Mouse (Mus musculus): ENCODE measurements at regions not wholly inside any gene's neighbourhood (a gene's known extent, or its start where the extent isn't known, plus 50 kb on each side); places are given as distances from the start of the nearest gene placed in this dataset.

DNA sequence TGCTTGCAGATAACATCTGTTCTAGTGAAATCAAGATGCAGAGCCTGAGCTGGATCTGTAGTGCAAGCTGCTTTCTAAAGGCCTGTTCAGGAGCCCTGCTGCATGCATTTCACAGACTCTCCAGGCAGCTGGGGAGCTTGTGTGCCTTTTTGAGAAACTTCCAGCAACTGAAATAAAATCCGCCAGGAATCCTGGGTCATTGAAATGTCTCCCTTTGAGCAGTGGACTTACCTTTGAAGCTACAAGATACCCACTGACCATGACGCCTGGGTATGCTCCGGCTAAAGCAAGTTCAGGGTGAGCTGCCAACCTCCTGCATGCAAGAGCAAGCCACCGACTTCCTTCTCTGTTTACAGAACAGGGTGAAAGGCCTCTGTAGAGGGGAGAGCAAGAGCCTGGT, 278.7 kb downstream of the Cenpw start:
- WGBS: 54% methylated on average over 4 of the region's 4 CpGs
- Histone ChIP-seq H3K36me3 (ENCODE audit: control insufficient read depth, insufficient read depth, low read length) (no peaks in the 10 kb centered on the region), H3K4me3 (ENCODE audit: low read depth, low read length) (no peak overlapping the region), H3K9ac (ENCODE audit: low read length) (no peak overlapping the region), H3K27ac (ENCODE audit: low read depth, low read length) (no peak overlapping the region), H3K4me1 (ENCODE audit: control insufficient read depth, insufficient read depth, low read length) (no peaks in the 10 kb centered on the region), H3K4me2 (ENCODE audit: low read length) (no peak overlapping the region), H3K9me3 (replicated peaks; ENCODE audit: control insufficient read depth, low read length) (no peaks in the 10 kb centered on the region), H3K27me3 (replicated peaks; ENCODE audit: control insufficient read depth, insufficient read depth, low read length) (no peaks in the 10 kb centered on the region)
- DNase-seq (ENCODE audit: low spot score): peak; percentile 47
- no peak for ATAC-seq

DNA sequence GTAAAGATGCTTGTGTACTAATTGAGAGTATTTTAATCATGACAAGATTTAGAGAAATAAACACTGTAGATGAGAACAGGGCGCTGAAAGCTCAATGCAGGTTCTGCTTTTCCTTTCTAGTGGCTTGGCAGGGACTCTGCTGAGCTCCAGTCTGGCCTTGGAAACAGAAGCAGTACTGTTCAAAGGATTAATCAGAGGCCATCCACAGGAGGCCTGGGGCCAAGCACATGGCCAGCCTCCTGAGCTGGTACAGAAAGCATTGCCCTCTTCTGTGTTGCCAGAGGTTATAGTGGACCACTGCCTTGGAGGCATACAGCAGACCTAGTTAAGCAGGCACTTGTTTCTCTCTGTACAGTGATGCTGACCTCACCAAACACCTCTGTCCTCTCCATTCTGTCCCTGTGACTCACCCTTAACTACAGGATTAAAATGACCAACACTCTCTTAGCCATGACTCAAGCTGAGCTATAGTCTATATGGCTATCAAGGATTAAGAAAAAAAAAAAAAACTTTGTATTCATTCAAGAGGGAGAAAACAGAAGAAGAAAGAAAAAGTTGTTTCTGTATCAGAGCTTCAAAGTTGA, 302.5 kb downstream of the Cenpw start:
- H3K9ac ChIP-seq (ENCODE audit: low read length): no peak overlapping the region
- DNase-seq (ENCODE audit: low spot score): peak; percentile 9
- H3K4me2 ChIP-seq (ENCODE audit: low read length): no peak overlapping the region
- H3K4me1 ChIP-seq (ENCODE audit: control insufficient read depth, insufficient read depth, low read length): no peaks in the 10 kb centered on the region
- H3K36me3 ChIP-seq (ENCODE audit: control insufficient read depth, insufficient read depth, low read length): no peaks in the 10 kb centered on the region
- WGBS: 15% methylated on average over 1 of the region's 1 CpGs
- H3K4me3 ChIP-seq (ENCODE audit: low read depth, low read length): no peak overlapping the region
- no peaks in the 10 kb centered on the region for H3K27me3 ChIP-seq (replicated peaks; ENCODE audit: control insufficient read depth, insufficient read depth, low read length)
- H3K27ac ChIP-seq (ENCODE audit: low read depth, low read length): no peak overlapping the region
- ATAC-seq: no peak
- H3K9me3 ChIP-seq (replicated peaks; ENCODE audit: control insufficient read depth, low read length): no peaks in the 10 kb centered on the region

- no peak overlapping the region for H3K4me2 ChIP-seq (ENCODE audit: low read length)
- H3K27ac ChIP-seq (ENCODE audit: low read depth, low read length): no peak overlapping the region
- ATAC-seq (no peak), DNase-seq (ENCODE audit: low spot score) (no peak)
- H3K27me3 ChIP-seq (replicated peaks; ENCODE audit: control insufficient read depth, insufficient read depth, low read length): no peaks in the 10 kb centered on the region
- no peaks in the 10 kb centered on the region for H3K9me3 ChIP-seq (replicated peaks; ENCODE audit: control insufficient read depth, low read length)
- H3K36me3 ChIP-seq (ENCODE audit: control insufficient read depth, insufficient read depth, low read length): no peaks in the 10 kb centered on the region
- no peak overlapping the region for H3K9ac ChIP-seq (ENCODE audit: low read length)
- no peak overlapping the region for H3K4me3 ChIP-seq (ENCODE audit: low read depth, low read length)
- no peaks in the 10 kb centered on the region for H3K4me1 ChIP-seq (ENCODE audit: control insufficient read depth, insufficient read depth, low read length)
These were observed 328.9 kb upstream of the Rspo3 start for GRCm38 (mm10) chr10:29864566-29864965.

DNA sequence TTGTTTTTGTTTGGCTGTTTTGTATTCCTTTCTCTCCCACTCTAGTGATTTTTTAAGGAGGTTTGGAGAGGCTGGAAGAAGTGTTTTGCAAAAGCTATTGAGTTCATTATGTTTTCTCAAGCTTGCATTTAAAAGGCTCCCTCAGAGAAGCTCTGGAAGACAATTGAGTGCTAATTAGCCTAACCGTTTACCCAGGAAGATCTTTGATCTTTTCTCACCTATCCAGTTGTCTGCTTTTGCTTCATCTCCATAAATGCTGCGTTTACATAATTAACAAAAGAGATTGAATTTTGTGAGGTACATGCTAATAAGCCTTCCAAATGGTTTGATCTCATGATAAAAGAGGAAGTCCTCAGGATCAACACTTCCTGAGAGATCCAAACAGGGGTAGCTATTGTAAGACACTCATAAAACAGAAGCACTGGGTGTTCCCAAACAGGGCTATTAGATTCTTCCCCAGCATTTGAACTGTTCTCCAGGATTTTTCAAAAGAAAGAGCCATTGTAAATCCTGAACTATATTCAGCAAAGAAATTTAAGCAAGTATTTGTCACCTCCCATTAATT, 320.2 kb upstream of the Rspo3 start:
- no peak overlapping the region for H3K9ac ChIP-seq (ENCODE audit: low read length)
- no peaks in the 10 kb centered on the region for H3K36me3 ChIP-seq (ENCODE audit: control insufficient read depth, insufficient read depth, low read length)
- WGBS: 0% methylated on average over 2 of the region's 2 CpGs
- H3K4me1 ChIP-seq (ENCODE audit: control insufficient read depth, insufficient read depth, low read length): no peaks in the 10 kb centered on the region
- no peak overlapping the region for H3K4me3 ChIP-seq (ENCODE audit: low read depth, low read length)
- ATAC-seq (peak; percentile 50; the same call in 1 of the 2 replicates), DNase-seq (ENCODE audit: low spot score) (peak; percentile 44)
- H3K9me3 ChIP-seq (replicated peaks; ENCODE audit: control insufficient read depth, low read length): no peaks in the 10 kb centered on the region
- no peak overlapping the region for H3K4me2 ChIP-seq (ENCODE audit: low read length)
- H3K27ac ChIP-seq (ENCODE audit: low read depth, low read length): no peak overlapping the region
- no peaks in the 10 kb centered on the region for H3K27me3 ChIP-seq (replicated peaks; ENCODE audit: control insufficient read depth, insufficient read depth, low read length)

- DNase-seq (ENCODE audit: low spot score) (no peak), ATAC-seq (no peak)
- Histone ChIP-seq H3K4me2 (ENCODE audit: low read length) (no peak overlapping the region), H3K9me3 (replicated peaks; ENCODE audit: control insufficient read depth, low read length) (no peaks in the 10 kb centered on the region), H3K9ac (ENCODE audit: low read length) (no peak overlapping the region), H3K4me1 (ENCODE audit: control insufficient read depth, insufficient read depth, low read length) (no peaks in the 10 kb centered on the region), H3K36me3 (ENCODE audit: control insufficient read depth, insufficient read depth, low read length) (no peaks in the 10 kb centered on the region), H3K4me3 (ENCODE audit: low read depth, low read length) (no peak overlapping the region), H3K27ac (ENCODE audit: low read depth, low read length) (no peak overlapping the region), H3K27me3 (replicated peaks; ENCODE audit: control insufficient read depth, insufficient read depth, low read length) (no peaks in the 10 kb centered on the region)
- 48% methylated on average over 2 of the region's 2 CpGs for WGBS
These were observed 316.8 kb upstream of the Rspo3 start for GRCm38 (mm10) chr10:29852516-29852915.

GRCm38 (mm10) chr10:29824939-29825658, 289.4 kb upstream of the Rspo3 start:
- Histone ChIP-seq H3K9ac (ENCODE audit: low read length) (no peak overlapping the region), H3K27me3 (replicated peaks; ENCODE audit: control insufficient read depth, insufficient read depth, low read length) (no peaks in the 10 kb centered on the region), H3K4me3 (ENCODE audit: low read depth, low read length) (no peak overlapping the region), H3K36me3 (ENCODE audit: control insufficient read depth, insufficient read depth, low read length) (no peaks in the 10 kb centered on the region), H3K9me3 (replicated peaks; ENCODE audit: control insufficient read depth, low read length) (no peaks in the 10 kb centered on the region), H3K27ac (ENCODE audit: low read depth, low read length) (no peak overlapping the region), H3K4me1 (ENCODE audit: control insufficient read depth, insufficient read depth, low read length) (no peaks in the 10 kb centered on the region), H3K4me2 (ENCODE audit: low read length) (no peak overlapping the region)
- ATAC-seq (peak; percentile 60; the same call in 1 of the 2 replicates), DNase-seq (ENCODE audit: low spot score) (peak; percentile 76)
- 71% methylated on average over 5 of the region's 5 CpGs for WGBS

GRCm38 (mm10) chr10:29824413-29824812, 288.7 kb upstream of the Rspo3 start:
- H3K4me2 ChIP-seq (ENCODE audit: low read length): no peak overlapping the region
- no peaks in the 10 kb centered on the region for H3K27me3 ChIP-seq (replicated peaks; ENCODE audit: control insufficient read depth, insufficient read depth, low read length)
- no peak overlapping the region for H3K4me3 ChIP-seq (ENCODE audit: low read depth, low read length)
- H3K9me3 ChIP-seq (replicated peaks; ENCODE audit: control insufficient read depth, low read length): no peaks in the 10 kb centered on the region
- H3K4me1 ChIP-seq (ENCODE audit: control insufficient read depth, insufficient read depth, low read length): no peaks in the 10 kb centered on the region
- ATAC-seq: no peak; the same call in 1 of the 2 replicates
- H3K36me3 ChIP-seq (ENCODE audit: control insufficient read depth, insufficient read depth, low read length): no peaks in the 10 kb centered on the region
- DNase-seq (ENCODE audit: low spot score): no peak
- no peak overlapping the region for H3K9ac ChIP-seq (ENCODE audit: low read length)
- H3K27ac ChIP-seq (ENCODE audit: low read depth, low read length): no peak overlapping the region

- Histone ChIP-seq H3K27ac (ENCODE audit: low read depth, low read length) (no peak overlapping the region), H3K9me3 (replicated peaks; ENCODE audit: control insufficient read depth, low read length) (no peaks in the 10 kb centered on the region), H3K36me3 (ENCODE audit: control insufficient read depth, insufficient read depth, low read length) (no peaks in the 10 kb centered on the region), H3K27me3 (replicated peaks; ENCODE audit: control insufficient read depth, insufficient read depth, low read length) (no peaks in the 10 kb centered on the region), H3K9ac (ENCODE audit: low read length) (no peak overlapping the region), H3K4me1 (ENCODE audit: control insufficient read depth, insufficient read depth, low read length) (no peaks in the 10 kb centered on the region), H3K4me3 (ENCODE audit: low read depth, low read length) (no peak overlapping the region), H3K4me2 (ENCODE audit: low read length) (no peak overlapping the region)
- ATAC-seq: no peak; the same call in 1 of the 2 replicates
- DNase-seq (ENCODE audit: low spot score): peak; percentile 60
- 82% methylated on average over 2 of the region's 2 CpGs for WGBS
These were observed 287.5 kb upstream of the Rspo3 start for GRCm38 (mm10) chr10:29823177-29823576.

- ATAC-seq: peak; percentile 85
These were observed 268.4 kb upstream of the Rspo3 start for GRCm38 (mm10) chr10:29803915-29804545.

More at GRCm38 (mm10) chr10:29803915-29804545, 268.4 kb upstream of the Rspo3 start:
- no peaks in the 10 kb centered on the region for H3K27me3 ChIP-seq (replicated peaks; ENCODE audit: control insufficient read depth, insufficient read depth, low read length)
- DNase-seq (ENCODE audit: low spot score): peak; percentile 72
- H3K4me2 ChIP-seq (ENCODE audit: low read length): no peak overlapping the region
- no peaks in the 10 kb centered on the region for H3K4me1 ChIP-seq (ENCODE audit: control insufficient read depth, insufficient read depth, low read length)
- 43% methylated on average over 6 of the region's 6 CpGs for WGBS
- H3K9ac ChIP-seq (ENCODE audit: low read length): no peak overlapping the region
- no peaks in the 10 kb centered on the region for H3K36me3 ChIP-seq (ENCODE audit: control insufficient read depth, insufficient read depth, low read length)
- H3K9me3 ChIP-seq (replicated peaks; ENCODE audit: control insufficient read depth, low read length): no peaks in the 10 kb centered on the region
- no peak overlapping the region for H3K4me3 ChIP-seq (ENCODE audit: low read depth, low read length)
- no peak overlapping the region for H3K27ac ChIP-seq (ENCODE audit: low read depth, low read length)

All from forebrain, embryonic 14.5 days (tissue).